ENCODE assay signal across 12 mouse cellular contexts in the genomic region with DNA sequence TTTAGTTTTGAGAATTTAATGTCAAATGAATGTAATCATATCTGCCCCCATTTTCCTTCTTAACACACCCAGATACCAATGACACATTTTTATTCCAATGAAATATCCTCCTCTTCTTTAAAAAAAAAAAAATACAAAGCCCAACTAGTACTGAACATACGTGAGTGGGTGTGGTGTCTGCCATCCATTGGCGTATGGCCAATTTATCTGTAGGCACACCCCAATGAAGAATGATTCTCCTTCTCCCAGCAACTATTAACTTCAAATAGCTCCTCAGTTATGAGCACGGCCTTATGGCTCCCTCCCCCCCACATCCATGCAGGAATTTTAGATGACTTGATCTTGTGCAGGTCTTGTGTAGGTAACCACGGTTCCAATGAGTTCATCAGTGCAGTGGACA.
"Had no signal": no experiment of that assay in that cellular context is flagged by ENCODE, and none has a peak within 500 bp of the region (broad histone marks: within the 10 kb centered on the region; RNA-seq: fewer than 3 reads in every experiment).

No protein-coding gene starts in this region.

- DNase-seq: kidney, adult 18-20 months; kidney, adult 9 months; kidney, postnatal 25 days; liver, embryonic 13.5 days; lung, adult 2 months; lung, postnatal 14 days; lung, postnatal 4 days; midbrain, embryonic 14.5 days; right cerebral cortex, postnatal 4 days; thymus, postnatal 25 days had no signal

- H3K36me3 ChIP-seq: liver, embryonic 13.5 days had no signal

- H3K27me3 ChIP-seq: liver, embryonic 13.5 days had no signal

- H3K27ac ChIP-seq: hindbrain, postnatal 0 days; liver, embryonic 13.5 days; stomach, postnatal 0 days had no signal

- H3K9ac ChIP-seq: liver, embryonic 13.5 days had no signal

- H3K4me3 ChIP-seq: liver, embryonic 13.5 days had no signal

- H3K4me1 ChIP-seq: liver, embryonic 13.5 days had no signal
